ENCODE assay signal across 9 mouse cellular contexts in the genomic region with DNA sequence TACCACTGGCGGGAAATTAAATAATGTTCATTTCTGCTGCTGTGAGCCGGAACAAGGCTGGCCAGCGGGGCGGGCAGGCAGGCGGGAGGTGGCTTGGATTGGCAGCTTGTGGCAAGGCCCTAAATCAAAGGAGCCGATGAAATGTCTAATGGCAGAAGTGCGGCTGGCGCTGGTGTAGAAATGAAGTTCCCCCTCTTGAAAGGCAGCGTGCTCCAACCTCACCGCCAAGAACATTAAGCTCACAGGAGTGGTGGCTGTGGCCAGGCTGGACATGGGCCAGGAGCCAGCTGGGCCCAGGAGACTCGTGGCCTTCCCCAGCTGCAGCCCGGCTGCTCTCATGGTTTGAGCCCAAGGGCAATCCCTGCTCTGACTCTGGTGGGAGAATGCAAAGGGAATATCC.
DNase-seq lines count a peak whose midpoint lies in the region; ATAC-seq lines count a peak whose summit lies in the region.
"Had no signal": no experiment of that assay in that cellular context is flagged by ENCODE, and none has a peak within 500 bp of the region (broad histone marks: within the 10 kb centered on the region; RNA-seq: fewer than 3 reads in every experiment).

No protein-coding gene starts in this region.

- no peak overlapping the region for H3K4me2 ChIP-seq in forebrain, embryonic 15.5 days (replicated peaks)
- no peak overlapping the region for H3K4me2 ChIP-seq in hindbrain, embryonic 16.5 days (ENCODE audit: low read length)
- H3K4me2 ChIP-seq in neural tube, embryonic 13.5 days = no peak overlapping the region
- H3K4me2 ChIP-seq: embryonic facial prominence, embryonic 12.5 days had no signal

- peak; percentile 87 for DNase-seq in left cerebral cortex, postnatal 4 days
- no peak for DNase-seq in left cerebral cortex, postnatal 36 days (ENCODE audit: low spot score in 2 of 2)
- DNase-seq in spleen, postnatal 36 days (ENCODE audit: low spot score in 2 of 2) = no peak
- no peak for DNase-seq in layer of hippocampus, adult 9-11 months
- no peak for DNase-seq in embryo, embryonic 10.5 days (ENCODE audit: low spot score)

- ATAC-seq in forebrain, embryonic 15.5 days (replicated peaks) = no peak
- ATAC-seq in hindbrain, embryonic 16.5 days = 0 out of 2 replicates have a peak, but pooled peaks have one; percentile 18
- no peak for ATAC-seq in neural tube, embryonic 13.5 days (ENCODE audit: low read depth)

- H3K36me3 ChIP-seq in forebrain, embryonic 15.5 days = no peaks in the 10 kb centered on the region
- no peaks in the 10 kb centered on the region for H3K36me3 ChIP-seq in hindbrain, embryonic 16.5 days (ENCODE audit: control insufficient read depth, insufficient read depth, low read length)
- H3K36me3 ChIP-seq in neural tube, embryonic 13.5 days = no peaks in the 10 kb centered on the region
- H3K36me3 ChIP-seq: embryonic facial prominence, embryonic 12.5 days had no signal

- intact Hi-C loops in left cerebral cortex, postnatal 4 days (cut with DNase I) = loop anchor here (5.0 kb wide), 1 partner anchor 245 kb away; the partner anchor contains the start of gene Mn1
- intact Hi-C loops in left cerebral cortex, postnatal 36 days (cut with DNase I) = no loop called here

- 26% methylated on average over 12 of the region's 12 CpGs for WGBS in forebrain, embryonic 15.5 days
- 26% methylated on average over 12 of the region's 12 CpGs for WGBS in hindbrain, embryonic 16.5 days
- 20% methylated on average over 12 of the region's 12 CpGs for WGBS in neural tube, embryonic 13.5 days

- H3K4me3 ChIP-seq in forebrain, embryonic 15.5 days = no peak overlapping the region
- no peak overlapping the region for H3K4me3 ChIP-seq in hindbrain, embryonic 16.5 days (ENCODE audit: low read length)
- no peak overlapping the region for H3K4me3 ChIP-seq in neural tube, embryonic 13.5 days
- H3K4me3 ChIP-seq: embryonic facial prominence, embryonic 12.5 days had no signal

- H3K27me3 ChIP-seq in forebrain, embryonic 15.5 days = no peaks in the 10 kb centered on the region
- H3K27me3 ChIP-seq in hindbrain, embryonic 16.5 days (replicated peaks; ENCODE audit: control insufficient read depth, insufficient read depth, low read length) = no peaks in the 10 kb centered on the region
- H3K27me3 ChIP-seq in neural tube, embryonic 13.5 days = peaks cover 18% of the 10 kb centered on the region
- H3K27me3 ChIP-seq: embryonic facial prominence, embryonic 12.5 days had no signal

- H3K4me1 ChIP-seq in forebrain, embryonic 15.5 days = peaks cover 28% of the 10 kb centered on the region
- H3K4me1 ChIP-seq in hindbrain, embryonic 16.5 days (ENCODE audit: control insufficient read depth, insufficient read depth, low read depth, low read length) = peaks cover 23% of the 10 kb centered on the region
- peaks cover 31% of the 10 kb centered on the region for H3K4me1 ChIP-seq in neural tube, embryonic 13.5 days (replicated peaks)

- no peaks in the 10 kb centered on the region for H3K9me3 ChIP-seq in forebrain, embryonic 15.5 days
- no peaks in the 10 kb centered on the region for H3K9me3 ChIP-seq in hindbrain, embryonic 16.5 days (ENCODE audit: control insufficient read depth, low read length)
- H3K9me3 ChIP-seq in neural tube, embryonic 13.5 days = no peaks in the 10 kb centered on the region
- H3K9me3 ChIP-seq: embryonic facial prominence, embryonic 12.5 days had no signal

- no peak overlapping the region for H3K9ac ChIP-seq in forebrain, embryonic 15.5 days (replicated peaks)
- H3K9ac ChIP-seq in hindbrain, embryonic 16.5 days (ENCODE audit: low read depth, low read length) = no peak overlapping the region
- H3K9ac ChIP-seq in neural tube, embryonic 13.5 days = 0 out of 2 replicates have a peak overlapping the region, but pooled peaks have one; percentile 17
- H3K9ac ChIP-seq: embryonic facial prominence, embryonic 12.5 days had no signal

- peak overlapping the region; percentile 85 for H3K27ac ChIP-seq in forebrain, embryonic 15.5 days (replicated peaks)
- H3K27ac ChIP-seq in hindbrain, embryonic 16.5 days (ENCODE audit: low read depth, low read length) = peak overlapping the region; percentile 68
- peak overlapping the region; percentile 81 for H3K27ac ChIP-seq in neural tube, embryonic 13.5 days (replicated peaks)
- H3K27ac ChIP-seq: embryonic facial prominence, embryonic 12.5 days had no signal
